Mouse (Mus musculus): ENCODE measurements around the gene Ddn.

Ddn gene

DNA sequence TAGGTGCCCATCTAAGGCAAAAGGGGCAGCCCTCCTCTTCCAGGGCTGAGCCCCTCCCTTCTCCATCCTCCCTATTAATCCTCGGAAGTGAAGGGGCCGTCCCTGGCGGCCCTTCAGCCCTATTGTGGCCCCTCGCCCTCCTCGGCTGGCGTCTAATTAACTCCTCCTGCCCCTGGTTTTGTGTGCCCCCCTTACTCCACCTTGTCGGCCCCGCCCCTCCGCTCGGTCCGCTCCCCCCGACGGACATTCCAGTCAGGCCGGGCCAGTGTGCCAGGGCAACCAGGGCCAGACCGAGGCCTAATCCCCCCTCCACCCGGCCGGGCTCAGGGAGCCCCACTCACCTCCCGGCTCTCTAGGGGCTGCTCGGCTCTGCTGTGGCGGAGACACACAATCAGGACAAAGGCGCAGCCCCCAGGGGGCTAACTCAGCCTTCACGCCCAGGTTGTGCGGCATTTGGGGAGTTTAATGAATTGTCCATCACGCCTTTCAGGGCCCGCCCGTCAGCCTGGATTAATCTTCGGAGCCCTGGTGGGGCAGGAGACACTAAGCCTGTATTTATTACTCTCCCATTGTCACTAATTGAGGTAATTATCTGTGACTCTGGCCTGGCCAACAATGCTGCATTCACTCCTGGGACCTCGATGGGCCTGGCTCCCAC is 11.3 kb downstream of the Ddn start:
- DNase-seq (ENCODE audit: low spot score in 2 of 2) = no peak

DNA sequence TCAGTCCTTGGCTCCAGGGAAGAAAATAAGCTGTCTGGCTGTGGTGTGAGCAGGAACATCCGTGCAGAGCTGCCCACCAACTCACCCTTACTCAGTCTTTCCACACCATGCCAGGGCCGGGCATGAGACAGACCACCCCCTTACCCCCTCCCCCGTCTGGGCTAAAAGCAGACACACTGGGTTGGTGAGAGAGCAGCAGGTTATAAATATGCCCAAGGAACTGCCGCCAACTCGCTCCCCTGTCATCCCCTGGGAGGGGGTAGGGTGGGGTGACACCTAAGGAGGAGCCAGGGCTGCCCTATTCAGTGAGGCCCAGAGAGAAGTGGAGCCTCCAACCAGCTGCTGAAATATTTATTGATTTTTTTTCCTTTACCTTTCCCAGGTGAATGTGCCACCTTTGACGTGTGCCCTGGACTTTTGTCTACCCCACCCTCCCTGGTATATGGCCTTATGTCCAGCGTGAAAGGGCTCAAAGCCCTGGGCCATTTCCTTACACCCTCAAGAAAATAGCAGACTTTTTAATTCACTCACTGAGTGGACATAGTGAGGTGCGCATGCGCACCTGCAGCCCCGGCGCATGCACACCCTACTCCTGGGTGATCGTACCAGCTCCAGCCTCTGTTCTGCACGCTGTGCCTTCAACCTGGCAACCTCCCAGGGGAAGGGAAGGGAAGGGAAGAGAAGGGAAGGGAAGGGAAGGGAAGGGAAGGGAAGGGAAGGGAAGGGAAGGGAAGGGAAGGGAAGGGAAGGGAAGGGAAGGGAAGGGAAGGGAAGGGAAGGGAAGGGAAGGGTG is 12.3 kb downstream of the Ddn start:
- no peak for DNase-seq (ENCODE audit: low spot score in 2 of 2)

DNA sequence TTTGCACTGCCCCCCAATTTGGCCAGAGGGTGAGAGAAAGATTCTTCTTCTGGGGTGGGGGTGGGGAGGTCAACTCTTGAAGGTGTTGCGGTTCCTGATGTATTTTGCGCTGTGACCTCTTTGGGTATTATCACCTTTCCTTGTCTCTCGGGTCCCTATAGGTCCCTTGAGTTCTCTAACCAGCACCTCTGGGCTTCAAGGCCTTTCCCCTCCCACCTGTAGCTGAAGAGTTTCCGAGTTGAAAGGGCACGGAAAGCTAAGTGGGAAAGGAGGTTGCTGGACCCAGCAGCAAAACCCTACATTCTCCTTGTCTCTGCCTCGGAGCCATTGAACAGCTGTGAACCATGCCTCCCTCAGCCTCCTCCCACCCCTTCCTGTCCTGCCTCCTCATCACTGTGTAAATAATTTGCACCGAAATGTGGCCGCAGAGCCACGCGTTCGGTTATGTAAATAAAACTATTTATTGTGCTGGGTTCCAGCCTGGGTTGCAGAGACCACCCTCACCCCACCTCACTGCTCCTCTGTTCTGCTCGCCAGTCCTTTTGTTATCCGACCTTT is 16.1 kb downstream of the Ddn start:
- DNase-seq (ENCODE audit: low spot score in 2 of 2) = no peak

DNA sequence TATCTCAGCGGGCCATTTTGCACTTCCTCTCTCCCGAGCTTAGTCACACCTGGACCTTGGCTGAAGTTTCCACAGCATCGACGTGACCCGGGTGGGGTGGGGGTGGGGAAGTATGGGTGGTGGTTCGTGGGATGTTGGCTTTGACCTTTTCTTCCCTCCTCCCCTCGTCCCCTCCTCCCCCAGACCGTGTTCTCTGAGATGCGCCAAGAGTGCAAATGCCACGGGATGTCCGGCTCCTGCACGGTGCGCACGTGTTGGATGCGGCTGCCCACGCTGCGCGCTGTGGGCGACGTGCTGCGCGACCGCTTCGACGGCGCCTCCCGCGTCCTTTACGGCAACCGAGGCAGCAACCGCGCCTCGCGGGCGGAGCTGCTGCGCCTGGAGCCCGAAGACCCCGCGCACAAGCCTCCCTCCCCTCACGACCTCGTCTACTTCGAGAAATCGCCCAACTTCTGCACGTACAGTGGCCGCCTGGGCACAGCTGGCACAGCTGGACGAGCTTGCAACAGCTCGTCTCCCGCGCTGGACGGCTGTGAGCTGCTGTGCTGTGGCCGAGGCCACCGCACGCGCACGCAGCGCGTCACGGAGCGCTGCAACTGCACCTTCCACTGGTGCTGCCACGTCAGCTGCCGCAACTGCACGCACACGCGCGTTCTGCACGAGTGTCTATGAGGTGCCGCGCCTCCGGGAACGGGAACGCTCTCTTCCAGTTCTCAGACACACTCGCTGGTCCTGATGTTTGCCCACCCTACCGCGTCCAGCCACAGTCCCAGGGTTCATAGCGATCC is 16.9 kb downstream of the Ddn start:
- no peak for DNase-seq (ENCODE audit: low spot score in 2 of 2)

DNA sequence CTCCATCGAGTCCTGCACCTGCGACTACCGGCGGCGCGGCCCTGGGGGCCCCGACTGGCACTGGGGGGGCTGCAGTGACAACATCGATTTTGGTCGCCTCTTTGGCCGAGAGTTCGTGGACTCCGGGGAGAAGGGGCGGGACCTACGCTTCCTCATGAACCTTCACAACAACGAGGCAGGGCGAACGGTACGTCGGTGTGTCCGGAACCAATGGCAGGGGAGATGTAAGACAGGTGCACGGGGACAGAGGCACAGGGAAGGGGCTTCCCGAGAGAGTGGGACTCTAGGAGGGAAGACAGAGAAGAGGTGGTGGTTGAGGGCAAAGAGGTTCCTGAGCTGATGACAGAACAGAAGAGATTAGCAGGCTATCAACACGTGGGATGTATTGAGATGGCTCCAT is 17.5 kb downstream of the Ddn start:
- no peak for DNase-seq (ENCODE audit: low spot score in 2 of 2)

DNA sequence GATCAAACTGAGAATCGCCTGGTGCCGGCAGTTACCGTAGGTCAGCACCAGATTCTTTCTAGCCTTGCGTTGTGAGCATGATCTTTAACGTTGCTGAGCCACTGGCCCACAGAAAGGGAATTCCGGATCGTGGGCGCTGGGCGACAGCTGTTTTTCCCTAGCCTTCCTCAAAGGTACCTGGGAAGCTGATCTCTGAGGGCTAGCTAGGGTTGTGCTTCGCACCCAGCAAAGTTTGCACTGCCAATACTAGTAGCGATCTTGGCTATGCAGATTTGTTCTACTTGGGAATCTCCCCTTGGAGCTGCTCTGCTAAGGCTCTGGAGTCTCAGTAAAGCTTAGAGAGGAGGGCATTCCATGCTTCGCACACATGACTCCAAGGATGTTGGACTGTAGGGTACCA is 18.1 kb downstream of the Ddn start:
- DNase-seq (ENCODE audit: low spot score in 2 of 2) = no peak

DNA sequence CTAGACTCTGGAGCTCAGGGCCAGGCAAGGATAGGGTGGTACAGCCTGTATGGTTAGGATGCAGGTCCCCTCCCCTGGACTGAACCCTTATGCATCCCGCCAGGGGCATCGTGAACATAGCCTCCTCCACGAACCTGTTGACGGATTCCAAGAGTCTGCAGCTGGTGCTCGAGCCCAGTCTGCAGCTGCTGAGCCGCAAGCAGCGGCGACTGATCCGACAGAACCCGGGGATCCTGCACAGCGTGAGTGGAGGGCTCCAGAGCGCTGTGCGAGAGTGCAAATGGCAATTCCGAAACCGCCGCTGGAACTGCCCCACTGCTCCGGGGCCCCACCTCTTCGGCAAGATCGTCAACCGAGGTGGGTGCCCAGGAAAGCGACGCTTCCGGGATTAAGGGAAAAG is 18.5 kb downstream of the Ddn start:
- DNase-seq (ENCODE audit: low spot score in 2 of 2) = no peak

DNA sequence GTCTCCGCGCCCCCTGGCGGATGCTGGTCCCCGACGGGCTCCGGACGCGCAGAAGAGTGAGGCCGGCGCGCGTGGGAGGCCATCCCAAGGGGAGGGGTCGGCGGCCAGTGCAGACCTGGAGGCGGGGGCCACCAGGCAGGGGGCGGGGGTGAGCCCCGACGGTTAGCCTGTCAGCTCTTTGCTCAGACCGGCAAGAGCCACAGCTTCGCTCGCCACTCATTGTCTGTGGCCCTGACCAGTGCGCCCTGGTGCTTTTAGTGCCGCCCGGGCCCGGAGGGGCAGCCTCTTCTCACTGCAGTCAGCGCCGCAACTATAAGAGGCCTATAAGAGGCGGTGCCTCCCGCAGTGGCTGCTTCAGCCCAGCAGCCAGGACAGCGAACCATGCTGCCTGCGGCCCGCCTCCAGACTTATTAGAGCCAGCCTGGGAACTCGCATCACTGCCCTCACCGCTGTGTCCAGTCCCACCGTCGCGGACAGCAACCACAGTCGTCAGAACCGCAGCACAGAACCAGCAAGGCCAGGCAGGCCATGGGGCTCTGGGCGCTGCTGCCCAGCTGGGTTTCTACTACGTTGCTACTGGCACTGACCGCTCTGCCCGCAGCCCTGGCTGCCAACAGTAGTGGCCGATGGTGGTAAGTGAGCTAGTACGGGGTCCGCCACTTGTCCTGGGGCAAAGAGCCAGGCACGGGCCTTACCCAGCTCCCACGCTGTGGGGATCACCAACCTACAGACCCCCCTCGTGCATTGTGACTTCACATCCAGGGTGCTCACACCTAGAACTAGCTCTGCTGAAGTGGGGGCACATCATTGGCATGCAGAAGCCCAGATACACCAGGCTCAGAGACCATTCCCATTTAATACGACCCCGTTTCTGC is 19.4 kb downstream of the Ddn start, which contains the start of gene Wnt1:
TSS of gene Wnt1 (plus strand) at position 197 of the 875 bp plus-strand sequence.
- DNase-seq (ENCODE audit: low spot score in 2 of 2) = no peak

DNA sequence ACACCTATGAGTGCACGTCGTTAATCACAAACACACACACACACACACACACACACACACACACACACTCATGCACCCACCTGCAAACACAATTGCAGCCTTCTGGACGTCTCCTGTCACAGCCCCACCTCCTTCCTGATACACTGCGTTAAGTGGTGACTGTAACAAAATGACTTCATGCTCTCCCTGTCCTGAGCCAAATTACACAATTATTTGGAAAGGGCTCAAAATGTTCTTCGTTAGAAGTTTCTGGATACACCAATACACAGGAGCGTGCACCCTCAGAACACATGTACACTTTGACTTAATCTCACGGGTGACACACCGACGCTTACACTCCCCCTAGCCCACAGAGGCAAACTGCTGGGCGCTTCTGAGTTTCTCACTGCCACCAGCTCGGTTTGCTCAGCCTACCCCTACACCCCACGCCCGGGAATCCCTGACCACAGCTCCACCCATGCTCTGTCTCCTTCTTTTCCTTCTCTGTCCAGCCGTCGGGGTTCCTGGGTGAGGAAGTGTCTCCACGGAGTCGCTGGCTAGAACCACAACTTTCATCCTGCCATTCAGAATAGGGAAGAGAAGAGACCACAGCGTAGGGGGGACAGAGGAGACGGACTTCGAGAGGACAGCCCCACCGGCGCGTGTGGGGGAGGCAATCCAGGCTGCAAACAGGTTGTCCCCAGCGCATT is 20.2 kb downstream of the Ddn start:
- no peak for DNase-seq (ENCODE audit: low spot score in 2 of 2)

DNA sequence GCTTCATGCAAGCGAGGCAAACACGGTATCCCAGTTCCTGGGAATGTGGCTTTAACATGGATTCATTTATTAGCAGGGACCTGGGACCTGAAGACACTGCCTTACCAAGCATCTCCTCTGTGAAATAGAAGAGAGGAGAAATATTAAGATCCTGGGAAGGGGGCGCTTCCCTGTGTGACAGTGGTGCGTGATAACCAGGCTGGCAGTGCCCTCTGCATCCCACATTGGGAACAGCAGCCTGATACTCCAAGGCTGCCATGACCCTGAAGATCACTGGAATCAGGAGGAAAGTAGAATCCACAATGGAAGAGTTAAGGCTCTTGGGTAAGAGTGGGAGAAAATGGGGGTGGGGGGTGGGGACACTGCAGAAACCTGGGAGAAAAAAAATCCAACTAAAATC is 21.4 kb downstream of the Ddn start:
- no peak for DNase-seq (ENCODE audit: low spot score in 2 of 2)

DNA sequence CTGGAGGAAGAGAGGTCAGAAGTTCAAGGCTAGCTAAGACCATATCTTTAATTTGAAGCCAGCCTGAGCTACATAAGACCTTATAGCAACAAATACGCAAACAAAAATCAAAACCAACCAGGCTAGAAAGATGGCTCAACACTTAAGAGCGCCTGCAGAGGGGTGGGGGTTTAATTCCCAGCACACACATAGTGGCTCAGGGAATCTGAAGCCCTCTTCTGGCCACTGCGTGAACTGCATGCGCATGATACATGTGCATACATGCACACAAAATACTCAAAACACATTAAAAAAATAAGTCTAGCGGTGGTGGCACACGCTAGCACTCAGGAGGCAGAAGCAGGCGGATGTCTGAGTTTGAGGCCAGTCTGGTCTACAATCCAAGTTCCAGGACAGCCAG is 23.5 kb downstream of the Ddn start:
- no peak for DNase-seq (ENCODE audit: low spot score in 2 of 2)

DNA sequence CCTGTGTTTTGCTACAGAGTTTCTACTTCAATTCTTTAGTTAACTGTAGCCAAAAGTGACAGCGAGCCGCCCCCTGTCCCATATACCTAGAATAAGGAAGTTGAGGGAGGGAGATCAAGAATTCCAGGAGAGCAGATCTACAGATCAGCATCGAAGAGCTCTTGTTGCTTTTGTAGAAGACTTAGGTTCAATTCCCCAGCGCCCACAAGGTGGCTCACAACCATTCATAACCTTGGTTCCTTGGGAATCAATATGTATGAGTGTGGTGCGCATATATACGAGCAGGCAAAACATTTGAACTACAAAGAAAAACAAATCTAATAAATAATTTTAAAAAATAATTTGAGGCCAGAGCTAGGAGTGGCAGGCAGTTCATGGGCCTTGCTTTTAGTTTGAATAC is 28.1 kb downstream of the Ddn start:
- DNase-seq (ENCODE audit: low spot score in 2 of 2) = no peak

DNA sequence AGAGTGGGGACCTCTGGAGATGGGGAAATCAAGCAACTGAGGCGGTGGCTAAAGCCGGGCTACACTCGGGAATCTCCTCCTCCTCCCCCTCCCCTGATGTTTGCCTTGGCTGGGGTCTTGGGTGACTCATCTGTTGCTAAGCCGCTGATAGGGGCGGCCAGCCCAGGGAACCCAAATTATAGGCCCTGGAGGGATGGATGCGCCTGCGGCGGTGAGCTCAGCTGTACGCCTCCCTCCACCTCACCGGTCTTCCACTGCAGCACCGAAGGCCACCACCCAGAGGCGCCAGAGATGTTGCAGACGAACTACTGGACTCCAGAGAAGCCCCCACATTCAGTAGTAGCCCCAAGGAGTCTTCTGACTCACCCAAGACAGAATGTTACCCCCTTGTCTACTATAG is 28.7 kb downstream of the Ddn start:
- DNase-seq (ENCODE audit: low spot score in 2 of 2) = no peak

DNA sequence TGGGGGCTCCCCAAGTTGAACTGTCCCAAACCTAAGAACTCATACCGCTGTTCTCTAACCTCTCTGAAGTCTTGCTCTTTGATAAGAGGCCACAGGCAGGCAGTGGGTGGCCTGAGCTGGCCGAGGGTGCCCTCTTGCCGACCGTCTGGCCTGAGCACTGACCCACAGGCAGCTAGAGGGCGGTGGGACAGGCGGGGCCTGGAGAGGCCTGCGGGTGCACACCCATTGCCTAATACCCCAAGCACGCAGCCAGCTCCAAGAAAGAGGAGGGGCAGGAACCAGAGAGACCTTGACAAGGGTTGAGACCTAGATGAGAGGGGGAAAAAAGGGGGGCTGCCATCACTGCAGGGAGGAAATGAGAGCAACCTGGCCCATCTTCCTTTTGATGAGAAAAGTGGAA is 29.2 kb downstream of the Ddn start:
- no peak for DNase-seq (ENCODE audit: low spot score in 2 of 2)

DNA sequence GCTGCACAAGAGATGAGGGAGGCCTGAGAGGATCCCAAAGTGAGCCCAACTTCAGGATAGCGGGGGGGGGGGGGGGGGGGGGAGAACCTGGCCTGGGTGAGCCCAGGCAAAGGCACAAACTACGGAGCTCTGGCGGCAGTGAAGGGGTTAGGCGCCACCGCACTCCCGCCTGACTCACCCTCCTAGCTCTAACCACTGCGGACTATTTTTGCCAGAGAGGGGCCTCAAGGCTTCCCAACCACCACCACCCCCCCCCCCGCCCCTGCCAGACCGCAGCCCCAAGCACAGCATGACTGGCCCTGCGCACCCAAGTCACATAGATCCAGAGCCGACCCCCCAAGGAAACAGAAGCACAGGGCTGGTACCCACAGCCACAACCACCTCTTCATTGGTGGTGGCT is 30.5 kb downstream of the Ddn start:
- no peak for DNase-seq (ENCODE audit: low spot score in 2 of 2)

DNA sequence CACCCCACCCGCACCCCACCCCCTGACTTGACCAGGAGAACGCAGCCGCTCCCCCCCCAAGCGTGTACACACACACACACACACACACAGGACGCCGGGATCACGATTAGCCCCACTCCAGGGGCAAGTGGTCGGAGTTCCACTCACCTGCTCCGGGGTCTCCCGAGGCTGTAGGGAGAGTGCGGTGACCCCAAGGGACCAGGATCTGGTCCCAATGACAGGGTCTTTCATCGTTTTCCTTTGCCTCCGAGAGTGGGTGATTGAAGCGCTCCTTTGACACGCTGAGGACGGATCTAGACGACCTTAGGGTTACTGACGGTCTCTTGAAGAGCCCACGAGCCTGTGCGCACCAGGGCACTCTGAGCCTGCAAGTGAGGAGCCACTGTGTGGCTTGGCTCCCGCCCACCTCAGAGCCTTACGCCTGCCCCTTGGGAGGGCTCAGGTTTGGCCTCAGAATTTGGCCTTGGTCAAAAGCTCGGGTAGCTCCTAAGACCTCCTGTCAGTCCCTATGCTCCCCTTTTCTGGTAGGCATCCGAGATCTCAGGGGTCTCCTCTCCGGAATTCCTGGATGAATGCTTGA is 31.0 kb downstream of the Ddn start:
- no peak for DNase-seq (ENCODE audit: low spot score in 2 of 2)

DNA sequence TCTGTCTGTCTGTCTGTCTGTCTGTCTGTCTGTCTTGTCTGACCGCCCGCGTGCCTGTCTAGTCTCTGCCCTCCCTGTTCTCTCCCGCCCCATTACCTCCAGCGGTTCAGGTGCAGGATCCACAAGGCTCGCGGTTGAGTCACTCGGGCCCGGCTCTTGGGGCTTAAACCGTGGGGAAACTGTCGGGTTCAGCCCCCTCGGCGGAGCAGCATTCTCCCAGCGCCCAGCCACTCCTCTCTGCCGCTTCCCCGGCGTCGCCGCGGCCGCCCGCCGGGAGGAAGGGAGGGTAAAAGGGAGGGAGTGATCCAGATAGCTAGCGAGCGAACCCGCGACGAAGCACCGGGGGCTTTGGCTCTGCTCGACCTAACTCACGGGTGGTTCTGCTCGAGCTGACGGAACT is 31.5 kb downstream of the Ddn start, which contains the start of gene Wnt10b:
TSS of gene Wnt10b (minus strand) at position 389 of the 400 bp plus-strand sequence.
- DNase-seq (ENCODE audit: low spot score in 2 of 2) = no peak

DNA sequence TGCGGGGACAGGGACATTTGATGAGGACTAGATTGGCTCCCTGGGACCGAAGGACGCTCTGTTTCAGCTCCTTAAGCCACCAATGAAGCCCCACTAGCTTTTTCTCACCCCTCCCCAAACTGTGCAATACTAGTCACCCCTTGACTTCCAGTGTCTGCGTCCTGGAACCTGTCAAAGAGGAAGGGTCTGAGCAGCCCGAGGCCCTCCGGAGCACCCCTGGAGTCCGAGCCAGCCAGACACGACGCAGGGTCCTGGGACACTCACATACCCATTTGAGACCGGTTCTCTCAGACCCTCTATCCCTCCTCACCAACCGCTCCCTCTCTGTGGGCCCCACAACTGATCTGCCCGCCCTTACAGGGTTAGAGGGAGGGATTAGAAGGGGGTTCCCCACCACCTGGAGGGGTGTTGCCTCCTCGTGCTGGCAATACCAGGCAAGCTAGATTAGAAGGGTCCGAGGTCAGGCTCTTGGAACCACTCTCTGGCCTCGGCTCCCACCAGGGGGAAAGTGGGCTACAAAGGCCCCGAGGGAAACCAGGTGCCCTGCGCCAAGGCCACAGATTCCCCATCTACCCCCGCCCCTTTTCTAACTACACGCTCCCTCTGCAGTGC is 32.2 kb downstream of the Ddn start:
- no peak for DNase-seq (ENCODE audit: low spot score in 2 of 2)

DNA sequence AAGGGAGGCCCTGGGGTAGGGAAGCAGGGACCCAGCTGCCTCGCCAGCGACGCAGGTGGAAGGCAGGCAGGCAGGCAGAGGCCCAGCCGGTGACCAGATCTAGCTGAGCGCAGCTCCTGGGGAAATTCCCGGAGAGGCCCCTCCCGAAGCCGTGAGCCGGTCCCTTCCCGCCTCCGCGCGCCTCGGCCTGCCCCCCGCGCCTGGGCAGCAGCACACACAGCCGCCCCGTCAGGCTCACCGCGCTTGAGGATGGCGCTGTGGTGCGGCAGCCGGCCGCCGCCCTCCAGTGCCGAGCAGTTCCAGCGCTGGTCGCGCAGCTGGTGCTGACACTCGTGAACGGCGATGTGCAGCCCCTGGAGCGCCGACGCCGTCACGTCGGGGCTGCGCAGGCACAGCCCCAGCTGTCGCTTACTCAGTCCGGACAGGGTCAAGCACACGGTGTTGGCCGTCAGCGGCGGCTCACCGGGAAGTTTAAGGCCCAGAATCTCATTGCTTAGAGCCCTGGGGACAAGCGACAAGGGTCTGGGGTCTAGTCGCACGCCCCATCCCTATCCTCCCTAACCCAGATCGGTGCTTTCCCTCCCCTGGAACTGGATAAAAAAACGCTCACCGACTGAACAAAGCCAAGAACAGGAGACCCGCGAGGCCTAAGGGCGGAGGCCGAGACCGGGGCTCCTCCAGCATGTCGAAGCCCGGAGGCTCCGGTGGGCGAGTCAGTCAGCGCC is 32.8 kb downstream of the Ddn start:
- DNase-seq (ENCODE audit: low spot score in 2 of 2) = no peak
